Mouse (Mus musculus): ENCODE data around the gene Gm9970. TPM values are rescaled to one million over a fixed set of nuclear protein-coding genes. Genes with fewer than 3 reads are reported as not detected.
A peak's percentile ranks its signal among the peaks of the same experiment; 100 is the strongest.

Gm9970 gene
- polyA plus RNA-seq, 1 experiment from 2014 or later = 0.37 TPM

GRCm38 (mm10) chr5:31201042-31201741 lies 39.8 kb downstream of the Gm9970 start:
- ATAC-seq (ENCODE audit: insufficient read depth) (no peak), DNase-seq (no peak)
- TF ChIP-seq CTCF (IDR thresholded peaks at IDR 0.05; ENCODE audit: low read depth) = no peak
- H3K9me3 ChIP-seq (ENCODE audit: low read depth, low read length) = peaks cover 6% of the 10 kb centered on the region; the same call in 1 of the 2 replicates
- H3K4me3 ChIP-seq (ENCODE audit: low read depth, low read length) = peak overlapping the region; percentile 83
- H3K27ac ChIP-seq (ENCODE audit: low read depth) = peak overlapping the region; percentile 65; the same call in 1 of the 2 replicates
- peak overlapping the region; percentile 83 for H3K9ac ChIP-seq
- peak overlapping the region; percentile 90 for H3K4me2 ChIP-seq
- peaks cover 4% of the 10 kb centered on the region; the same call in 1 of the 2 replicates for H3K4me1 ChIP-seq (ENCODE audit: insufficient read depth)
- peaks cover 84% of the 10 kb centered on the region for H3K36me3 ChIP-seq (ENCODE audit: insufficient read depth)
- H3K27me3 ChIP-seq (ENCODE audit: insufficient read depth, low read length) = no peaks in the 10 kb centered on the region
- WGBS = 18% methylated on average over 13 of the region's 13 CpGs

- Histone ChIP-seq H3K4me1 (ENCODE audit: insufficient read depth) (peaks cover 4% of the 10 kb centered on the region; the same call in 1 of the 2 replicates), H3K4me3 (ENCODE audit: low read depth, low read length) (peak overlapping the region; percentile 83; the same call in 1 of the 2 replicates), H3K27me3 (ENCODE audit: insufficient read depth, low read length) (no peaks in the 10 kb centered on the region), H3K4me2 (peak overlapping the region; percentile 90; the same call in 1 of the 2 replicates), H3K27ac (ENCODE audit: low read depth) (no peak overlapping the region), H3K9ac (peak overlapping the region; percentile 83; the same call in 1 of the 2 replicates), H3K9me3 (ENCODE audit: low read depth, low read length) (peaks cover 6% of the 10 kb centered on the region; the same call in 1 of the 2 replicates), H3K36me3 (ENCODE audit: insufficient read depth) (peaks cover 84% of the 10 kb centered on the region)
- no peak for TF ChIP-seq CTCF (IDR thresholded peaks at IDR 0.05; ENCODE audit: low read depth)
- no peak for ATAC-seq (ENCODE audit: insufficient read depth)
- 86% methylated on average over 27 of the region's 27 CpGs for WGBS
- no peak for DNase-seq
These were observed 40.7 kb downstream of the Gm9970 start for GRCm38 (mm10) chr5:31200327-31200768.

GRCm38 (mm10) chr5:31199893-31200292 lies 41.1 kb downstream of the Gm9970 start:
- Histone ChIP-seq H3K36me3 (ENCODE audit: insufficient read depth) (peaks cover 84% of the 10 kb centered on the region), H3K9ac (no peak overlapping the region), H3K27me3 (ENCODE audit: insufficient read depth, low read length) (no peaks in the 10 kb centered on the region), H3K4me3 (ENCODE audit: low read depth, low read length) (no peak overlapping the region; the same call in 1 of the 2 replicates), H3K4me2 (no peak overlapping the region), H3K9me3 (ENCODE audit: low read depth, low read length) (peaks cover 6% of the 10 kb centered on the region; the same call in 1 of the 2 replicates), H3K27ac (ENCODE audit: low read depth) (no peak overlapping the region), H3K4me1 (ENCODE audit: insufficient read depth) (peaks cover 4% of the 10 kb centered on the region; the same call in 1 of the 2 replicates)
- 81% methylated on average over 9 of the region's 9 CpGs for WGBS
- peak; percentile 17; the same call in 1 of the 2 replicates for TF ChIP-seq CTCF (IDR thresholded peaks at IDR 0.05; ENCODE audit: low read depth)
- DNase-seq (peak; percentile 7), ATAC-seq (ENCODE audit: insufficient read depth) (no peak)

- no peak overlapping the region for H3K27ac ChIP-seq (ENCODE audit: low read depth)
- peaks cover 4% of the 10 kb centered on the region; the same call in 1 of the 2 replicates for H3K4me1 ChIP-seq (ENCODE audit: insufficient read depth)
- H3K36me3 ChIP-seq (ENCODE audit: insufficient read depth) = peaks cover 84% of the 10 kb centered on the region
- DNase-seq = no peak
- peaks cover 6% of the 10 kb centered on the region; the same call in 1 of the 2 replicates for H3K9me3 ChIP-seq (ENCODE audit: low read depth, low read length)
- H3K4me2 ChIP-seq = no peak overlapping the region
- WGBS = 88% methylated on average over 19 of the region's 19 CpGs
- no peak for ATAC-seq (ENCODE audit: insufficient read depth)
- no peaks in the 10 kb centered on the region for H3K27me3 ChIP-seq (ENCODE audit: insufficient read depth, low read length)
- no peak overlapping the region for H3K9ac ChIP-seq
- no peak for TF ChIP-seq CTCF (IDR thresholded peaks at IDR 0.05; ENCODE audit: low read depth)
- no peak overlapping the region for H3K4me3 ChIP-seq (ENCODE audit: low read depth, low read length)
These were observed 41.6 kb downstream of the Gm9970 start for GRCm38 (mm10) chr5:31199321-31199892.

- H3K27ac ChIP-seq (ENCODE audit: low read depth) = no peak overlapping the region
- peaks cover 81% of the 10 kb centered on the region for H3K36me3 ChIP-seq (ENCODE audit: insufficient read depth)
- peaks cover 7% of the 10 kb centered on the region; the same call in 1 of the 2 replicates for H3K4me1 ChIP-seq (ENCODE audit: insufficient read depth)
- no peak overlapping the region for H3K4me2 ChIP-seq
- no peak for ATAC-seq (ENCODE audit: insufficient read depth)
- no peak for TF ChIP-seq CTCF (IDR thresholded peaks at IDR 0.05; ENCODE audit: low read depth)
- no peak overlapping the region for H3K4me3 ChIP-seq (ENCODE audit: low read depth, low read length)
- DNase-seq = no peak
- peaks cover 6% of the 10 kb centered on the region; the same call in 1 of the 2 replicates for H3K9me3 ChIP-seq (ENCODE audit: low read depth, low read length)
- H3K9ac ChIP-seq = no peak overlapping the region
- no peaks in the 10 kb centered on the region for H3K27me3 ChIP-seq (ENCODE audit: insufficient read depth, low read length)
- WGBS = 85% methylated on average over 5 of the region's 5 CpGs
These were observed 42.3 kb downstream of the Gm9970 start for GRCm38 (mm10) chr5:31198616-31199320.

GRCm38 (mm10) chr5:31198170-31198569 lies 42.9 kb downstream of the Gm9970 start:
- DNase-seq = no peak
- Histone ChIP-seq H3K4me3 (ENCODE audit: low read depth, low read length) (no peak overlapping the region), H3K27ac (ENCODE audit: low read depth) (no peak overlapping the region), H3K4me1 (ENCODE audit: insufficient read depth) (peaks cover 7% of the 10 kb centered on the region; the same call in 1 of the 2 replicates), H3K36me3 (ENCODE audit: insufficient read depth) (peaks cover 75% of the 10 kb centered on the region), H3K27me3 (ENCODE audit: insufficient read depth, low read length) (no peaks in the 10 kb centered on the region), H3K9ac (no peak overlapping the region), H3K9me3 (ENCODE audit: low read depth, low read length) (peaks cover 6% of the 10 kb centered on the region; the same call in 1 of the 2 replicates), H3K4me2 (no peak overlapping the region)
- no peak for TF ChIP-seq CTCF (IDR thresholded peaks at IDR 0.05; ENCODE audit: low read depth)
- ATAC-seq (ENCODE audit: insufficient read depth) = no peak
- 76% methylated on average over 9 of the region's 9 CpGs for WGBS
